Mouse (Mus musculus): ENCODE data around the gene Mdp1.

Mdp1 gene

GRCm38 (mm10) chr14:55659960-55660573, at the start of gene Mdp1:
Gene Mdp1 (minus strand): TSS chr14:55660508.
- no peak; the same call in 1 of the 2 replicates for TF ChIP-seq GATA4 (IDR thresholded peaks at IDR 0.05; ENCODE audit: insufficient replicate concordance, low read length)

GRCm38 (mm10) chr14:55709509-55709908, 49.2 kb upstream of the Mdp1 start:
- no peak for TF ChIP-seq GATA4 (IDR thresholded peaks at IDR 0.05; ENCODE audit: insufficient replicate concordance, low read length)

GRCm38 (mm10) chr14:55707397-55707796, 47.1 kb upstream of the Mdp1 start:
- no peak for TF ChIP-seq GATA4 (IDR thresholded peaks at IDR 0.05; ENCODE audit: insufficient replicate concordance, low read length)

- TF ChIP-seq GATA4 (IDR thresholded peaks at IDR 0.05; ENCODE audit: insufficient replicate concordance, low read length), result no peak
These were observed 45.8 kb upstream of the Mdp1 start for GRCm38 (mm10) chr14:55706051-55706600.

GRCm38 (mm10) chr14:55702761-55703160, 42.5 kb upstream of the Mdp1 start:
- no peak for TF ChIP-seq GATA4 (IDR thresholded peaks at IDR 0.05; ENCODE audit: insufficient replicate concordance, low read length)

GRCm38 (mm10) chr14:55701131-55701530, 40.8 kb upstream of the Mdp1 start:
- no peak for TF ChIP-seq GATA4 (IDR thresholded peaks at IDR 0.05; ENCODE audit: insufficient replicate concordance, low read length)

- no peak for TF ChIP-seq GATA4 (IDR thresholded peaks at IDR 0.05; ENCODE audit: insufficient replicate concordance, low read length)
These were observed 36.9 kb upstream of the Mdp1 start for GRCm38 (mm10) chr14:55697226-55697625.

GRCm38 (mm10) chr14:55689433-55689832, 29.1 kb upstream of the Mdp1 start:
- no peak for TF ChIP-seq GATA4 (IDR thresholded peaks at IDR 0.05; ENCODE audit: insufficient replicate concordance, low read length)

GRCm38 (mm10) chr14:55682118-55682493, 21.8 kb upstream of the Mdp1 start:
- no peak for TF ChIP-seq GATA4 (IDR thresholded peaks at IDR 0.05; ENCODE audit: insufficient replicate concordance, low read length)

- TF ChIP-seq GATA4 (IDR thresholded peaks at IDR 0.05; ENCODE audit: insufficient replicate concordance, low read length), result no peak
These were observed 21.1 kb upstream of the Mdp1 start, which contains the start of gene Tinf2 for GRCm38 (mm10) chr14:55681160-55682117. Gene Tinf2 (minus strand): TSS chr14:55681820.

- no peak for TF ChIP-seq GATA4 (IDR thresholded peaks at IDR 0.05; ENCODE audit: insufficient replicate concordance, low read length)
These were observed 17.3 kb upstream of the Mdp1 start for GRCm38 (mm10) chr14:55677615-55678014.

- TF ChIP-seq GATA4 (IDR thresholded peaks at IDR 0.05; ENCODE audit: insufficient replicate concordance, low read length), result no peak
These were observed 12.4 kb upstream of the Mdp1 start for GRCm38 (mm10) chr14:55672741-55673060.

GRCm38 (mm10) chr14:55671833-55672740, 11.8 kb upstream of the Mdp1 start, which contains the start of the genes Gmpr2 and Nedd8:
Gene Gmpr2 (plus strand): TSS chr14:55671941.
Gene Nedd8 (minus strand): TSS chr14:55672124.
- TF ChIP-seq GATA4 (IDR thresholded peaks at IDR 0.05; ENCODE audit: insufficient replicate concordance, low read length), result no peak

GRCm38 (mm10) chr14:55671486-55671832, 11.2 kb upstream of the Mdp1 start:
- TF ChIP-seq GATA4 (IDR thresholded peaks at IDR 0.05; ENCODE audit: insufficient replicate concordance, low read length), result no peak

GRCm38 (mm10) chr14:55660636-55661035, 328 bp upstream of the Mdp1 start:
- no peak for TF ChIP-seq GATA4 (IDR thresholded peaks at IDR 0.05; ENCODE audit: insufficient replicate concordance, low read length)

All from liver, adult (tissue).